Mouse (Mus musculus) megakaryocyte, embryonic 14.5 days (primary cell): ENCODE measurements at regions not wholly inside any gene's neighbourhood (a gene's known extent, or its start where the extent isn't known, plus 50 kb on each side); places are given as distances from the start of the nearest gene placed in this dataset.

Experiments
- H3K27me3 ChIP-seq: replicated peaks from 2 replicates; pipeline ENCODE3; 2012; ENCODE audit warnings: inconsistent platforms
- H3K36me3 ChIP-seq: replicated peaks from 2 replicates; pipeline ENCODE3; 2012; ENCODE audit warnings: low read length, inconsistent platforms, mixed read lengths
- H3K4me1 ChIP-seq: 2 replicates; pipeline ENCODE4 v1.6.1; 2012; ENCODE audit warnings: inconsistent platforms
- H3K4me3 ChIP-seq: replicated peaks from 2 replicates; pipeline ENCODE3; 2012; ENCODE audit warnings: moderate library complexity, mild to moderate bottlenecking, inconsistent platforms
- H3K9me3 ChIP-seq: 2 replicates; pipeline ENCODE4 v1.6.1; 2012; ENCODE audit warnings: inconsistent platforms
- FLI1 ChIP-seq: IDR thresholded peaks from 2 replicates; pipeline ENCODE4 v1.6.1; 2012; ENCODE audit warnings: low read length, inconsistent platforms, mixed read lengths
- GATA1 ChIP-seq: IDR thresholded peaks from 3 replicates; pipeline ENCODE4 v1.6.1; 2012; ENCODE audit warnings: mixed read lengths, low read length, inconsistent platforms, borderline replicate concordance

GRCm38 (mm10) chr8:92113901-92114300, 243.5 kb upstream of the Irx5 start:
- no peak for TF ChIP-seq FLI1
- TF ChIP-seq GATA1 = no peak
- Histone ChIP-seq H3K4me1 (no peaks in the 10 kb centered on the region), H3K4me3 (no peak overlapping the region)

GRCm38 (mm10) chr8:92113386-92113785, 244.0 kb upstream of the Irx5 start:
- H3K9me3 ChIP-seq = peaks cover 6% of the 10 kb centered on the region; the same call in 1 of the 2 replicates
- no peaks in the 10 kb centered on the region for H3K36me3 ChIP-seq
- no peaks in the 10 kb centered on the region for H3K27me3 ChIP-seq
- TF ChIP-seq FLI1 (no peak), GATA1 (no peak)
- H3K4me1 ChIP-seq = no peaks in the 10 kb centered on the region
- no peak overlapping the region for H3K4me3 ChIP-seq

More at GRCm38 (mm10) chr8:92113901-92114300, 243.5 kb upstream of the Irx5 start:
- Histone ChIP-seq H3K36me3 (no peaks in the 10 kb centered on the region), H3K9me3 (peaks cover 6% of the 10 kb centered on the region; the same call in 1 of the 2 replicates), H3K27me3 (no peaks in the 10 kb centered on the region)

- H3K4me3 ChIP-seq = no peak overlapping the region
- no peaks in the 10 kb centered on the region for H3K36me3 ChIP-seq
- no peaks in the 10 kb centered on the region for H3K27me3 ChIP-seq
- H3K9me3 ChIP-seq = peaks cover 8% of the 10 kb centered on the region; the same call in 1 of the 2 replicates
- H3K4me1 ChIP-seq = no peaks in the 10 kb centered on the region
- TF ChIP-seq FLI1 = no peak
- TF ChIP-seq GATA1 = no peak
These were observed 252.9 kb upstream of the Irx5 start for GRCm38 (mm10) chr8:92104561-92104960.

GRCm38 (mm10) chr8:92102521-92102920, 254.9 kb upstream of the Irx5 start:
- Histone ChIP-seq H3K36me3 (no peaks in the 10 kb centered on the region), H3K27me3 (no peaks in the 10 kb centered on the region), H3K9me3 (peaks cover 8% of the 10 kb centered on the region; the same call in 1 of the 2 replicates), H3K4me1 (no peaks in the 10 kb centered on the region), H3K4me3 (no peak overlapping the region)
- no peak for TF ChIP-seq GATA1
- TF ChIP-seq FLI1 = no peak

GRCm38 (mm10) chr8:92095276-92095675, 262.1 kb upstream of the Irx5 start:
- Histone ChIP-seq H3K4me3 (no peak overlapping the region), H3K36me3 (no peaks in the 10 kb centered on the region), H3K4me1 (no peaks in the 10 kb centered on the region), H3K9me3 (peaks cover 3% of the 10 kb centered on the region), H3K27me3 (no peaks in the 10 kb centered on the region)
- no peak for TF ChIP-seq FLI1
- no peak for TF ChIP-seq GATA1

GRCm38 (mm10) chr8:92084124-92084523, 273.3 kb upstream of the Irx5 start:
- H3K27me3 ChIP-seq = no peaks in the 10 kb centered on the region
- no peaks in the 10 kb centered on the region for H3K36me3 ChIP-seq
- H3K4me3 ChIP-seq = no peak overlapping the region
- TF ChIP-seq GATA1 = no peak
- no peak for TF ChIP-seq FLI1
- peaks cover 21% of the 10 kb centered on the region; the same call in 1 of the 2 replicates for H3K9me3 ChIP-seq
- H3K4me1 ChIP-seq = no peaks in the 10 kb centered on the region

- peaks cover 23% of the 10 kb centered on the region; the same call in 1 of the 2 replicates for H3K9me3 ChIP-seq
- H3K4me1 ChIP-seq = no peaks in the 10 kb centered on the region
- no peaks in the 10 kb centered on the region for H3K27me3 ChIP-seq
- H3K4me3 ChIP-seq = no peak overlapping the region
- no peak for TF ChIP-seq FLI1
- no peak for TF ChIP-seq GATA1
- no peaks in the 10 kb centered on the region for H3K36me3 ChIP-seq
These were observed 275.5 kb upstream of the Irx5 start for GRCm38 (mm10) chr8:92081900-92082299.

- Histone ChIP-seq H3K4me1 (no peaks in the 10 kb centered on the region), H3K27me3 (no peaks in the 10 kb centered on the region), H3K4me3 (no peak overlapping the region), H3K9me3 (peaks cover 30% of the 10 kb centered on the region; the same call in 1 of the 2 replicates), H3K36me3 (no peaks in the 10 kb centered on the region)
- TF ChIP-seq GATA1 (no peak), FLI1 (no peak)
These were observed 276.6 kb upstream of the Irx5 start for GRCm38 (mm10) chr8:92080852-92081251.

GRCm38 (mm10) chr8:92077611-92078010, 275.7 kb upstream of the Irx3 start:
- Histone ChIP-seq H3K36me3 (no peaks in the 10 kb centered on the region), H3K4me3 (no peak overlapping the region), H3K9me3 (peaks cover 25% of the 10 kb centered on the region; the same call in 1 of the 2 replicates), H3K27me3 (no peaks in the 10 kb centered on the region), H3K4me1 (no peaks in the 10 kb centered on the region)
- no peak for TF ChIP-seq FLI1
- TF ChIP-seq GATA1 = no peak

GRCm38 (mm10) chr8:92072254-92072615, 270.4 kb upstream of the Irx3 start:
- Histone ChIP-seq H3K4me1 (no peaks in the 10 kb centered on the region), H3K9me3 (peaks cover 10% of the 10 kb centered on the region; the same call in 1 of the 2 replicates), H3K27me3 (no peaks in the 10 kb centered on the region), H3K36me3 (no peaks in the 10 kb centered on the region), H3K4me3 (no peak overlapping the region)
- no peak for TF ChIP-seq GATA1
- TF ChIP-seq FLI1 = no peak
